Mouse (Mus musculus): ENCODE results near the gene Ajm1.

DNA sequence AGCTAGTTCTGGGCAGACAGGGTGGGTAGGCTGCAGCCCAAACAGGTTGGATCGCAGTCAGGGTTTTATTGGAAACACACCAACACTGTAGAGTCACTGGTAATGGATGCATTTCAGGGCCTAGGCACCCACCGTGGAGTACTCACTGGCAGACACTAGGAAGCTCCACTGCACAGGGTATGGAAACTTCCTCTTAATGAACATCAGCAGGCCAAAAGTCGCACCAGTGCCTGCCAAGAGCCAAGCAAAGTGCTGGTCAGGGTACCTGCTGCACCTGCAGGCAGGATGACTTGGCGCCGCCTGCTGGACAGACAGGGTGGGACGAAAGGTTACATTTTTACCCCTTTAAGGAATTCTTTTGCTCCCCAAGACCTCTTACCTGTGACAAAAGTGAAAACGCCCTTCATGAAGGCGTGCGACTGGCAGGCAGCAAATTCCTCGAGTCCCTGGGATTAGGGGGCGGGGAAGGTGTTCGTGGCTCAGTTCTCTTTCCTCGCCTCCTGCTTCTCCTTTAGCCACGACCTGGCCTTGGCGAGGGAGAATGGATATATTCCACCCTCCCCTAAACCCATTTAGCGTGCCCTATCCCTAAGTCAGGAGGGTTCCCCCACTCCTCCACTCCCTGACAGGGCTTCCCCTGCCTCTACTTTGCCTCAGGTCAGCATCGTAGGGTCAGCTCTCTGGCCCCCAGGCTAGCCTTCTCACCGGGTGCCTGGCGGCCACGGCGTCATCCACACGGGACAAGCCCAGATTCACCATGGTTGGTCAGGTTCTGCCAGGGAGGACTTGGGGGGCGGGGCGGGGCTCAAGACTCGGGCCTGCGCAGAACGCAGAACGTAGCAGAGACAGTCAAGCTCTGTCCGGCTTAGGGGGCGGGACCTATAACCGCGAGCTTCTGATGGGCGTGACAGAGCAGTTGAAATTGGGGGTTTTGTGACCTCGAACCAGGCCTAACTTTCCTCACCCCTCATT is 40.0 kb upstream of the Ajm1 start, which contains the start of gene Tmem141:
- TF ChIP-seq CTCF (IDR thresholded peaks at IDR 0.05; ENCODE audit: low read depth) (peak; percentile 81), EP300 (optimal IDR thresholded peaks at IDR 0.05) (no peak)

Measured in stomach, postnatal 0 days (tissue).